Mouse (Mus musculus) layer of hippocampus, adult 9-11 months (tissue): ENCODE measurements around the gene Ccdc57.

Source experiments
- DNase-seq: peaks from one replicate; pipeline ENCODE4 v3.0.0; 2022

The Ccdc57 gene

DNA sequence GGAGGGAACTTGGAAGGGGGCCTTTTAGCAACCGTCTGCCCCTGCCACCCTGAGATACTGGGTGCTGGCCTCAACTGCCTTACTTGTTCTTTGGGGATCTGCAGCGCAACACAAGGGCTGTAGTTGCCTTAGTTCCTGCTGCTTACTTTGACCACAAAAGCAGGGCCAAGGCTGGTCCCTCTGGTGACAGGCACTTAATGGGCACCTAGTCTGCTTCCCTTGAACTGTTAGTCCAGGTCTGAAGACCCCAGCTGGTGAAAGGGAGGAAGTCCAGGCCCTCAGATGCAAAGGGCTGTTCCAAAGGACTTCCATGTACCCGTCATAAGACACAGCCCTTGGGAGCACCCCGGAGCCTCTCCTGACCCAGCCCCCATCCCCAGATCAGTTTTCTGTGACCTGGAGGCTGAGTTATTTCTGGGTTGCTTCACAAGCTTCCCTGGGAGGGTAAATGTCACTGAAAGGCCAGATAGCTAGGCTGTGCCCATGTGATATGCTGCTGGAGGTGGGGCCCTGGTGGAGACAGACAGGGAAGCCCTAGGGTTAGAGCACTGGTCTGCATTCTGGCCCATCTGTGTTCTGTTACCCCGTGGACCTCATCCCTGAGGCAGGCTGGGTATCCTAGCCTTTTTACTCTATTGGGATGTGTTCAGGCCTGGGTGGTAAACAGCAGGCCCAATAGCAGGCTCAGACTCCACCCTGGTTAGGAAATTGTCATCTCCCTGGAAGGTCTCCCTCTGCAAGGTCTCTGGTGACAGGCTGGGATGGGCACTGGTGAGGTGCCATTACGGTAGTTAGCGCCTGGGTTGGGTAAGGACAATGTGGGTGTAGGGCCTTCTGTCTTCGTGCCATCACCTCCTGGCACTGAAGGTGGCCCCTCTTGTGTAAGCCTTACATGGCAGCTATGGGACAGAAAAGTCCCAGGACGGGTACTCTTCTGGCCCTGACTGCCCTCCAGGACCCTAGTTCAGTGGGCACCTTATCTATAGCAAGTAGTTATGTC, 19.4 kb upstream of the Ccdc57 start:
- DNase-seq, result no peak

DNA sequence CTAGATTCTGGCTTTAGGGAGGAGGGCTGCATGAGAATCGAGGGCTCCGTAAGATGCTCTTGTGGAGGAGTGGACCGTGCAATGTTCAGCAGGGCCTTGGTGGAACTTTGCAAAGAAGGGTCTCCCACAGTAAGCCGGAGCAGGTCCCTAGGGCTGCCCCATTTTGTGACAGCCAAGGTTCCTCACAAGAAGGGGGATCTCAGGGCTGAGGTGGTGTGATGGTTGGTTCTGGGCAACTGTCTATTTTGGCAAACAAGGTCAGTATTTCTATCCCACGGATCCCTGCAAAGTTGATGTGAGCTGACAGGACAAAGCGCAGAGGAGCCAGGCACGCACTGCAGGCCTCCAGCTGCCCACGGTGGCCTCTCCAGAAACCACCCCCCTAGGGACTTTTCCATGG, 18.6 kb upstream of the Ccdc57 start:
- DNase-seq, result no peak

DNA sequence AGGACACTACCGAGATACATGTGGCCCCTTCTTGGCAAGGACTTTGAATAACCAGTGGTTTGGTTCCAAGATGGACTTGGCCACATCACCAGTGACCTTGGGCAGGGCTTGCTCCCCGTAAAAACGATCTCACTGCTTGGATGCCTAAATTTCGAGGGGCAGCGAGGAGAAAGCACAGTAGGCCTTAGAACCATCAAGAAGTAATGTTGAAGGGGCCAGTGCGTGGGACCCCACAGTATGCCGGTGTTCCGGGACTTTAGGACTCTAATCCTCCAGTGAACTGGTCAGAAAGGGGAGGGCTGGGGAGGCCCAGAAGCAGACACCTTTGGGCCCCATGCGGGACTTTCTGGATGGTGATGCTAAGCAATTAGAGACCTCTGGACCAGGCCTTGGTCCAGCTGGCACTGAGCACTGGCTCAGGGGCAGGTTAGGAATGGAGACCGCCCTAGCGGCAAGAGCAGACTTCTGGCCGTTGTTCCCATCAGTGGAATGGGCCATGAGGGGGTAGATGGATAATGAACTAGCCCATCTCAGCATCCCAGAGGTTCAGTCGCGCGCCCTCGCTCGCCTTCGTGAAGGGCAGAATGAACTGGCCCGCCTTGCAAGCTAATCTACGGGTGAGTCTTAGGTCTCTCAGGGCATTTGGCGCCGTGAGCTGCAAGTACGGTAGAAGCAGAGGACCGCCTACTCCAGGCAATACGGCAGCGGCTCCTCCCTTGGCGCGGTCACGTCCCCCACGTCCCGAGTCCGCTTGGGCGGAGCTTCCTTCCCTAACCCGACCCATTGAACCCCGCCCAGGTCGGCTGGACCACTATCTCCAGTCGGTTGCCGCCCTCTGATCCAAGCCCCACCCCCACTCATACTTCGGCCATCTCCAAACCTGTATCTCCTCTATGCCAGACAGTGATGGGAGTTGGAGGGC, 17.9 kb upstream of the Ccdc57 start:
- peak; percentile 91 for DNase-seq

DNA sequence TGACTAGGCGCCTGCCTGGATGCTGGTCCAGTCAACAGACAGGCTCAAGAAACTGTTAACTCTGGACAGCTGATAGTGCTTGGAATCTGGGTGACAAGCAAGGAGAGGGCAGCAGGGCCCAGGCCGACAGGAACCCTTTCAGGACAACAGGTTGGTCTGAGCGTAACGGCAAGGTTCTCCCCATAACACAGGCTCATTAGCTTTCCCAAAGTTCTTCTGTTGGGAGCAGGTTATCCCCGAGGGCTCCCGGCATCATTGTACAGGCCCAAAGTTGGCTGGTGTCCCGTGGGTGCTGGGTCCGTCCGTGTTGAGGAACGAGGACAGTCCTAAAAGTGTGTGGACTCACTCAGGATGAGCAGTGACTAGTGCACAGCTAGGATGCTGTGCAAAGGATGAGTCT, 17.2 kb upstream of the Ccdc57 start:
- DNase-seq, result no peak

DNA sequence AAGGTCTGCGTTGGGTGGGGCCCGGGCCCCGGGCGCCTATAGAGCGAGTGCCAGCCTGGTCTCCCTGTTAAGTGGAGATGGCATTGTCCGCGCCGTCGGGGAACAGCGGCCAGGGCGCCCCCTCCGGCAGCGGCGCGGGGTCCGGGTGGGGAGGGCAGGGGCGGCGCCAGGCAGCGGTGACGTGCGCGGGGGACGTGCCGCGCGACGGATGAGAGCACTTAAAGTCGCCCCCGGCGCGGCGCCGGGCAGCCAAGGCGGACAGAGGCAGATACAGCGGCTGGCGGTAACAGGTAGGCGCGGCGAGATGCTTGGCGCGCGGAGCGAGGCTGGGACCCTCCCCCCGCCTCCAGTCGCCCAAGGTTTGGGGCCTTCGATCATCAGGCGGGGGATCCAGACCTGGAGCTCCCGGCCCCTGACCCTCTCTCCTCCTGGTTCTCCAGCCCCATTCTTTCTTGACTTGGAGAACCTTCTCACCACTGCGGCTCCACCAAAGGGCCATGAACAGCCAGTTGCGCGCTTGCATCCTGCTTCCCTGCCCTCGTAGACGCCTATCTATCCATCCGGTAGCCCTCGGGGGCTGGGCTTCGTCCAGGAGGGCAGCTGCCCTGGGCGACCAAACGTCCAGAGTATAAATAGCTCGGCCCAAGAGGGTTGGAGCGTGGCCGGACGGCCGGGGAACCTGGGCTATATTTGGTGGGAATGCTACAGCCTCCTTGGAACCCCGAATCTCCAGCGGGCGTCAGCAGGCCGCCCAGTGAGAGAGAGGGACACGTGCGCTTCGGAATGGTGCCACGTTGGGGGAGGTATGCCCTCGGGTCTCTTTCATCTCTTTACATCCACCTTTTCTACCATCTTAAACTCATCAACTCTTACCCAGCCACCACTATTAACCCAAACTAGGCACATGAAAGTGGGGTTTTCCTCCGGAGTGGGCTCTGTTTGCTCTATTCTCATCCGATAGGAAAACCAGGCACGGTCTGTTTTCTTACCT, 16.5 kb upstream of the Ccdc57 start:
- DNase-seq, result no peak

DNA sequence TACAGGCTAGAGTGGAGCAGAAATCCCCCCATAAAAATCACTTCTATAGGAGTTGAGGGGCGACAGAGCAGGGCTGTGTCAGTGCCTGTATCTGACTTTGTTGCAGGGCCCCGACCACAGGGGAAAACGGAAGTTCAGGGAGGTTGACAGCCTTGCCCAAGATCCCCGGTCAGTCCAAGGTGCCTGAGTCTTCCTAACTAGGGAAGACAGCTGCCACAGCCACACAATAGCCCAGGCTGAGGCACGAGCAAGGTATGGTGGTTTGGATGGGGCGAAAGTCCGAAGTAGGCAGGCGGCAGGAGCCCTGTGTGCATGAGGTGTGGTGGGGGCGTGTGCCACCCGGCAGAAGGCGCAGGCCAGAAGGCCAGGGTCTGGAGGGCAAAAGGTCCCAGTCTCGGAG, 15.7 kb upstream of the Ccdc57 start, which contains the start of gene Slc16a3:
TSS of gene Slc16a3 (plus strand) at position 153 of the 400 bp plus-strand sequence.
- no peak for DNase-seq

DNA sequence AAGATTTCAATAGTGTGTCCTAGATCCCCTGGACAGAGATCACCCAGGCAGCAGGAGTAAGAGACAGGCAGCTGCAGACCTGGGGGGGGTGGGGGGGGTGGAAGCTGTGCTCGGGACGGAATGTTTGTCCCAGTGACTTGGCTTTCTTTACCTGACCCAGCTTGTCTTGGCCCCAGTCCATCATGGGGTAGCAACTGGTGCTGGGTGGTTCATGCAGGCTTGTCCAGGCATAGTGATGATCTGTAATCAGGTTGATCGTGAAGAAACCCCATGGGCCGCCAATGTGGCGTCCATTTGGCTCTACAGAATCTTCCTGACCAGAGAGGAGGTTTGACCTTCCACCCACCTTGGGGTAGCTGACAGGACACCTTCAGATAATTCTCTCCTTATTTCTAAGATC, 13.3 kb upstream of the Ccdc57 start:
- DNase-seq, result no peak

DNA sequence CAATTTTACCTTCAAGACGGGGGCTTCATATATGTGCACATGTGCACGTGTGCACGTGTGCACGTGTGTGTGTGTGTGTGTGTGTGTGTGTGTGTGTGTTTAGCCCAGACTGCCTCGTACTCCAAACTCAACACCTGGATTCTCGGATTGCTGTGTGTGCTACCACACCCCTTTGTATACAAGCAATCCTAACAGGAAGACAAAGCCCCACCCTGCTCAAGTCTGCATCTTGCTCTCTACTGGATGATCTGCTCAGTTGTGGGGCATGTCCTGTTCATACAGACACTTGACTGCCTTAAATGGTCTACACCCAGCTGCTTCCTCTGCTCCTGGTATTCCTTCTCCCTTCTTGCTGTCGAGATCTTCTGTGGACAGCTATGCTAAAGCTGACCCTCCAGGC, 12.6 kb upstream of the Ccdc57 start:
- DNase-seq, result no peak

DNA sequence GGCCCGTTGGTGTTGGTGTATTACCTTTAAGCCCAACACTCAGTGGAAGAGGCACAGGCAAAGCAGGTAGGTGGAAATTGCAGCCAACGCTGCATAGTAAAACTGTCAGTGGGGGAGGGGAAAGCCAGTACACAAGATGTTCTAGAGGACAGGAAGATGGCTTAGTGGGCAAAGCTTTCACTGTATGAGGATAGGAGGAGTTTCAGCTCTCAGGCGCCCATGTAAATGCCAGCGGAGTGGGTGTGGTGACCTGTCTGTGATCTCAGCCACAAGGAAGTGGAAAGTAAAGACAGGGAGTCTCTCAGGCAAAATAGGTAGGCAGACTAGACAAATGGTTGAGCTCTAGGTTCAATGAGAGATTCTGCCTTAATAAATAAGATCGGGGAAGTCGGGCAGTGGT, 8.3 kb upstream of the Ccdc57 start:
- DNase-seq, result no peak

DNA sequence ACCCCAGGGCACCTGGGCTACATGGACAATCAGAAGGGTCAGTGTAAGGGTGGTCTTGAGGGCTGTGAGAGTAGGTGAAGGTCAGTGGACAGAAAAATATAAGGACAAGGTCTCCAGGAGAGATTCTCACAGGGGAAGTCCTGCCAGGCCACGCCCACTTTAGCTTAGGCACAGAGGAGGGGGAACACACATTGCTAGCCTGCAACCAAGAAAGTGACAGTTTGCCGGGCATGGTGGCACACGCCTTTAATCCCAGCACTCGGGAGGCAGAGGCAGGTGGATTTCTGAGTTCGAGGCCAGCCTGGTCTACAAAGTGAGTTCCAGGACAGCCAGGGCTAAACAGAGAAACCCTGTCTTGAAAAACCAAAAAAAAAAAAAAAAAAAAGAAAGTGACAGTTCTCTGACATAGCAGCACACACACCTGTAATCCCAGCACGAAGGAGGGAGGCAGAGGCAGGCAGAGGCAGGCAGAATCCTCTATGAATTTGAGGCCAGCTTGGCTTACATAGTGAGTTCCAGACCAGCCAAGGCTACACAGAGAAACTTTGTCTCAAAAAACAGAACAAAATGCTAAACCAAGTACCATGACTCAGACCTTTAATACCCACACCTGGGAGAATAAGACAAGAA, 7.2 kb upstream of the Ccdc57 start:
- no peak for DNase-seq

DNA sequence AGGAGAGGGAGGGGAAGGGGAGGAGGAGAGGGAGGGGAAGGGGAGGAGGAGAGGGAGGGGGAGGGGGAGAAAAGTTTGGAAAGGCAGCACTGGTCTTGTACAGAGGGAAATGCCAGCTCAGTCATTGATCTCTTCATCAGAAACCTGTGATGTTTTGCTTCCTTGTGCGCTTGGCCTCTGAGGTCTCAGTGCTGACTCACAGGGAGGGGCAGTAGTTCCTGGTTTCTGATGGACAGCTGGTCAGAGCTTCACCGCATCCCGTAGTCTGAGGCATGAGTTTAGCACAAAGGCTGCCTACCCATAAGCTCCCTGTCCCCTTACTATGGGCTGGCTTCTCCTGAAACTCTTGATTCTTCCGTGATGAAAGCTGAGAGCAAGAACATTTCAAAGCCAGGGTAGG, 6.1 kb upstream of the Ccdc57 start:
- DNase-seq, result no peak

DNA sequence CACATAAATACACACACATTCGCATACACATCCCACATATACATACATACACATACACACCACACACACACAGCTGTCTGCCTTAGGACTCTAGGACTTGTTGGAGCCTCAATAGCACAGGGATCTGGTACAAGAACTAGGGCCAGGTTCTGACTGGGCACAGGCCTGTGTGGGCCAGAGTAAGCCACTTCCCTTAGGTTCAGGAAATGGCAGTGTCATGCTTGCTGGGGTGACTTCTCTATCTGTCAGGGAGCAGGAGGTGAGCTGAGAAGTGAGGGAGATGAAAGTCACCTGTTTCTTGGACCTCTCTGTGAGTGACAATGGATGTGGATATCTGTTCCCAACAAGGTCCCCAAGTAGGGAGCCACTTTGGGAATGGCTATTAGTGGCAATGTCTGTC, 5.3 kb upstream of the Ccdc57 start:
- DNase-seq, result no peak

DNA sequence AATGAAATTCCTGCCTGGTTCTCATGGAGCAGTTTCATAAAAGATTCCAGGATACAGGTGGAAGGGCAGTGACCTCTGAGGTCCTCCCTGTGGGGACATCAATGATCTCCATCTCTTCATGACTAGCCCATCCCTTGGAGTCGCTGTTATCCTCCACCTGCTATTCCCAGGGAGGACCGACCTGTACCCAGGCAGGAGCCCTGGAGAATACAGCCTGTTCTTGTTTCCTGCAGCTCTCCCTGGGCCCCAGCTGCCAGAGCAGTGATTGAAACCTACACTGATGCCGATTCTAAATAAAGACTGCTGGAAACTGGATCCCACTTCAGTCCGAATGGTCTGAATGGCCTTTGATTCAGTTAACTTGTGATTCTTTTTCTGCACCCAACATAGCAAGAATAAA, 1.2 kb downstream of the Ccdc57 start:
- DNase-seq, result no peak

DNA sequence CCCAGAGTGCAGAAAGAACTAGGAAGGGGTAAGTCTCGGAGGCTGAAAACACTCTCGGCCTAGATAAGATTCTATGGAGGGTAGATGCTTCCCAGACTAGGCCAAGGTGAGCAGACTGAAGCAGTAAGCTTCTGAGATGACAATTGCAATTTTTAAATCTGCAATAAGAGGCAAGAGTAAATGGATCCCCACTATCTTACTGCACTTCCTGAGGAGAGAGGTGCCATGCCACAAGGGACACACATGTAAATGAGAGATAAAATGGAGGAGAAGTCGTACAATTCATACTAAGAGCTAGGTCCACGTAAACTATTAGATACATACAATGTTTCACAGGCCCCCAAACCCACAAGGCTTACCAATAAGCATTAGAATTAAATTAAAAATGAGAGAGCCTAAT, 4.2 kb downstream of the Ccdc57 start:
- DNase-seq, result no peak

DNA sequence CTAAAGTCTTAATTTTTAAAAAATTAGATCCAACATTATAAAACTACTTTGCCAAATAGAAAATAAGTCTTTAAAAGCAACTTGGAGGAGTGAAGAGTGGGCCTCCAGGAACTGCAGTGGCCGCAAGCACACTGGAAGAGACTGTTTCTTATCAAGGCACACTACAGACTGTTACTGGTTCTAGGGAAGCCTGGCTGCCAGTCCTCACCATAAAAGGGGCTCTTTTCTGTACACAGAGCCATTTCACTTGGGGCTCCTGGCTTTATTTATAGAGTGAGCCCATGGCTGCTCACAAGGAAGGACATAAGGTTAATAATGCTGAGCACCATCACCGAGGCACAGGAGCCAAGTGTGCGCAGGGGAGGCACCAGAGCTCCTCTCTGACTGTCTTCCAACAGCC, 10.1 kb downstream of the Ccdc57 start:
- DNase-seq, result no peak

DNA sequence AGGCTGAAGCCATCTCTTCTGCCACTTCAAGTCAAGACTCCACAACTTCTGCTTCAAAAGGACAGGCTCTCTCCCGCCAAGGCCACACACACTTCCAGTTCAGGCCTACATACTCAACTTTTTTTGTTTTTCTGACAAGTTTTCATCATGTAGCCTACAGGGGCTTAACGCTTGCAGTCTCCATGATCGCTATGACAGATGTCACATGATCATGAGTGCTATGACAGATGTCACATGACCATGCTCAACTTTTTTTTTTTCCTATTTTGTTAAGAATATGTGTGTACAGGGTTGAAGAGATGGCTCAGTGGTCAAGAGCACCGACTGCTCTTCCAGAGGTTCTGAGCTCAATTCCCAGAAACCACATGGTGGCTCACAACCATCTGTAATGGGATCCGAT, 14.9 kb downstream of the Ccdc57 start:
- DNase-seq, result no peak

DNA sequence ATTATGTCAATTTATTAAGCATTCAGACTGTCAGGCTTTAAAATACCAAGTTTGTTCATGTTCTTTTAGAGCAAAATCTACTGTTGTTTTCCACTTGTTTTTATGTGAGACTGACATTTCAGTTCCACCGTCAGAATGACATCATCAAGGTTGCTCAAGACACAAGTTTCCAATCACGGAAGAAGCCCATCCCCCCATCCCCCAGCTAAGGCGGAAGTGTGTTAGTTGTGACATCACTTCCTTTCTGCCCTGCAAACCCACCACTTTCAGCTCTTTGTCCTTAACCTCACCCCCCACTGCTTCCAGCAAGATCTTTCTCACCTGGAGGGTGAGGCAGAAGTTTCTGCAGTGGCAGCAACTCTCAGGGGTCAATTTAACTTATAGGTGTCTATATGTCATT, 16.2 kb downstream of the Ccdc57 start:
- DNase-seq, result peak; percentile 24

DNA sequence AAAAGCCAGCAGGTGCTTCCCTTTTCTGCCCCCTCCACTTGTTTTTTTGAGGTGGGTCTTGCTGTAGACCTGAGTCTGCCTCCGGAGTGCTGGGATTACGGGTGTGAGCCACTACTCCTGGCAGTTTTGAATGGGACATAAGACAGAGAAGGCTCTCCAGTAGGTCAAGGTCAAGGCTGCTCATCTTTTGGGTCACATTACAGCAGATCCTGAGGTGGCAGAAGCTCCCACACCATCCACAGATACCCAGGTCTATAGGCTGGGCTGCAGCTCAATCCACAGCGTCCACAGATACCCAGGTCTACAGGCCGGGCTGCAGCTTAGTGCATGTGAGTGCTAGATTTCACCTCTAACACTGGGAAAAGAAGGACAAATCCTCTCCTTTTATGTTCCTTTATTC, 18.9 kb downstream of the Ccdc57 start:
- no peak for DNase-seq

DNA sequence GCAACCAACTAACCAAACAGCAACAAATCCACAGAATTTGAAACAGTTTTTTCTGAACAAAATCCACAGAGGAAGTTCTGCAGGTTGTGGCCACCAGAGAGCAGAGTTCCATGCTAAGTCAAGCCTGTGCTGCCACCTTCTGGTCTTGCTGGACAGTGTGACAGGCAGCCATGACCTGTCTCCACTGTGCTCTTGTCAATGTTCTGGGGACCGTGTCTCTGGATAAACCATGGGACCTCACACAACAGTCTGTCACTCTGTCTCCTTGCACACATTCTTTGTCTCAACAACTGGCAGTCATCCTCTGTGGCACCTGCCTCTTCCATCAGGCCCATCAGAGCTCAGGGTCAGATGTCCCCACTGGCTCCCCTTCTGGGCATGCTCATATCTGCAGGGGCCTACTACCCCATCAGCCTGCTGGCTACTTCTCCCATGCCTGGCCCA, 27.2 kb downstream of the Ccdc57 start:
- DNase-seq, result peak; percentile 78

DNA sequence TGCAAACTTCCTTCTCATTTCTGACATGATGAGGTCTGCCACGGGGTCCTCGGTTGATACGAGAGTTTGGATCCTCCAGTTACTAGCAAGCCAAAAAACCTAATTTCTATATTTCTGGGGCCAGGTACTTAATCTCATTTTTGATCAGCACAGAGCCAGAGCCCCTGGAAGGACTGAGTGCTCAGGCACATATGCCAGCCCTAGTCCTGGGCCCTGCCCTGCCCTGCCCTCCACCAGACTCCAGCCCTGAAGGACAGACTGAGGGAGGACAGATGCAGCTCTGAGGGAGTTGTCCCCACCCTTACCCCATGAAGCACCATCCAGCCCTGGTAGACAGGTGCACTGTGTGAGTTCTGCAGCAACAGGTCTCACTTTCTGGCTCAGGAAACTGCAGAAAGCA, 28.1 kb downstream of the Ccdc57 start:
- DNase-seq, result no peak

DNA sequence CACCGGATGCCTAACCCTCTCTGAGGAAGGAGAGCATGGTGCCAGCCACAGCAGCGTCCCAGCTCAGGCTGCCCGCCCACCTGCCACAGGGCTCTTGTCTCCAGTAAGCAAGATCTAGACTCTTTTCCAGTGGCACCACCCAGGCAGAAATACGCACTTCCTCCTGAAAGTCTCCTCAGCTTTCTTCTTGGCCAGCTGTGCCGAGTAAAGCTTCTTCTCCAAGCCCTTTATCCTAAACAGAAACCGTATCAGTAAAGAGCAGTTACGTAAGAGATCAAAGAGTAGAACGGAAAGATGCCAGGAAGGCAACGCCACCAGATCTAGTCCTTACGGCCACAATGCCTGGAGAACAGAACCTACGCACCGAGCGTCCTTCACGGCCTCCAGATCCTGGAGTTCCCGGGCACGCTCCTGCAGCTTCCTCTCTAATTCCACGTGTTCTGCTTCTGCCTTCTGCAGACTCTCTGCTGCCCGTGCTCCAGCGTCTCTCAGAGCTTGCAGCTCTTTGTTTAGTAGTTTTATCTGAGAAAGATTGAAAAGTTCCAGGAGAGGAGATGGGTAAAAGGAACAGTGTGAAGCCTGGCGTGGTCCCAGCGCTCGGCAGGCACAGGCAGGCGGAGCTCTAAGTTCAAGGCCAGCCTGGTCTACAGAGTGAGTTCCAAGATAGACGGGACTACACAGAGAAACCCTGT, 29.4 kb downstream of the Ccdc57 start:
- peak; percentile 43 for DNase-seq
